Mouse (Mus musculus): Measurements from ENCODE around the gene Catsperg2. TPM values are rescaled to one million over a fixed set of nuclear protein-coding genes. Genes with fewer than 3 reads are reported as not detected.

Catsperg2 gene
- 0.01 TPM in 1 of 2 replicates, not detected in the other for polyA plus RNA-seq (2012; rRNA removed)

GRCm38 (mm10) chr7:29726860-29727259 is at the start of gene Catsperg2:
Gene Catsperg2 (minus strand): TSS chr7:29727032.

DNA sequence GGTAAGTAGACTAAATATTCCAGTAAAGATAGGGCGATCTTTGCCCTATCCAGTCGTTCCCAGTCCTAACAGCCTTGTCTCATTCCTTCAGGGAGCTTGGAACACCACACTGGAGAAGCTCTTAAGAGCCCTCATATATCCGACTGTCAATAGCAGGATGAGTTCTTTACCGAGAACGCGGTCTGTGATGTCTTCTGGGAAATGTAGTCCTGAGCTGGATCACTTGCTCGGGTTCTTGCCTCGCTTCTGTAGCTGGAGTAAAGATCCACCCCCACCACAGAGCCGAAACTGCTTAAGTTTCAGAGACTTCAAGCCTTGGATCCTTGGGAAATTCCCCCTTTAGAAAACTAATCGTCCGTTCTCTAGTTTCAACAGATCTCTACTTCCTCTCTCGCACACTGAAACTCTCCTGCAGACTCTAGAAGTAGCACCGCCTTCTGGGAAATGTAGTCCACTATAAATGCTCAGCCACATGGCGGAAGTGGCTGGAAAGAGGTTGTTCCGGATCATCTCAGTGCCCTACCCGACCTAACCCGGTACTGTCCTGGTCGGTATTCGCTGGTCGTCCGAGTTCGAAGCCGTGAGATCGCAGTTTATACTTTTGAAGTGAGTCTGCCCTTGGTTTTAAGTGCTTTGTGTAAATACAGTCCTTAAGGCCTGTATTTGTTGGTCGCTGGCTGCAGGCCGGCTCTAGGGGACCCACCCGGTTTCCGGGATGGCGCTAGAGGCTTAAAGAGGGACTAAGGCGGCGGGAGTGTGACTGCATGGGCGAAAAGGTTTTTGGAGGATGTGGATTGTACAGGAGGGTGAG is 41.5 kb upstream of the Catsperg2 start, which contains the start of gene Zfp84:
TSS of gene Zfp84 (plus strand) at position 463 of the 811 bp plus-strand sequence.

Other genes starting within 250 kb of the Catsperg2 start
- gene Sipa1l3, start 208.4 kb downstream of the Catsperg2 start, polyA plus RNA-seq (2012; rRNA removed): 5.0 and 5.5 TPM in 2 replicates
- 2.8 and 3.3 TPM in 2 replicates for gene Zfp84, start 41.5 kb upstream of the Catsperg2 start, polyA plus RNA-seq (2012; rRNA removed)
- 0.37 and 0.49 TPM in 2 replicates for gene Zfp30, start 57.0 kb upstream of the Catsperg2 start, polyA plus RNA-seq (2012; rRNA removed)
- 2.1 TPM in 2 replicates for gene Zfp790, start 89.1 kb upstream of the Catsperg2 start, polyA plus RNA-seq (2012; rRNA removed)
- 0.41 and 0.53 TPM in 2 replicates for gene Zfp940, start 126.6 kb upstream of the Catsperg2 start, polyA plus RNA-seq (2012; rRNA removed)
- 0.83 and 0.98 TPM in 2 replicates for gene Zfp420, start 132.9 kb upstream of the Catsperg2 start, polyA plus RNA-seq (2012; rRNA removed)
- gene Zfp27, start 179.5 kb upstream of the Catsperg2 start, polyA plus RNA-seq (2012; rRNA removed): 1.3 TPM in 2 replicates
- 0.77 and 0.84 TPM in 2 replicates for gene Zfp383, start 181.2 kb upstream of the Catsperg2 start, polyA plus RNA-seq (2012; rRNA removed)
- gene Zfp74, start 227.1 kb upstream of the Catsperg2 start, polyA plus RNA-seq (2012; rRNA removed): 1.4 and 1.6 TPM in 2 replicates